In the genomic region with DNA sequence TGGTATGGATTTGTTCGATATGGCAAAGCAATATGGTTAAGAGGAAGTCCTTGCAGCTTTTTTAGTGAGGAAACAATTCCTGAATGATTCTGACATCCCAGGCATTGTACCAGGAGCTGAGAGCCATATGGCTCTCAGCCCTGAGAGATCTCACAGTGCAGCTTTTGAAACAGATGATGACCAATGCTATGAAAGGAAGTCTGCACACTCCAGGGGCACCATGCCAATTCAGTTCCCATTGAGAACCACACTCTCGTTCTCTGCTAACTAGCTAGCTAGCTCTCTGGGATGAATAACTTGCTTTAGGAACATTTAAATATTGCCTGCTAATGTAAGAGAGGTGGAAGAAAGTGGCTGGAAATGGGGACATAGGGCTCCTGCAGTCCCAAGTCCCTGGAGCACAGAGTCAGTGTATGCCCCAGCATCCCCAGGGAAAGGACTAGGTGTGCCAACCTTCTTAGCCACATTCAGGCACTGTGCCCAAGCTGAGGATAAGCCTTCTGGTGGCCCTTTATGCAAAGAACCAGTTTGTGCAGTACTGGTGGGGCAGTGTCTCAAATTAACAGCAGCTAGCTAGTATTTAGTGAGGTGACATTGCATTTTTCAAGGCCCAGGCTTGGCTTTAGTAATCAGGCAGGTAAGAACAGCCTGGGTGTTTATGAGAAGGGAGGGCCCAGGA, we compare ENCODE assay signal across 10 mouse cellular contexts.
A peak's percentile ranks its signal among the peaks of the same experiment; 100 is the strongest.
DNase-seq lines count a peak whose midpoint lies in the region; ATAC-seq and TF ChIP-seq lines count a peak whose summit lies in the region.
"Had no signal": no experiment of that assay in that cellular context is flagged by ENCODE, and none has a peak within 500 bp of the region (broad histone marks: within the 10 kb centered on the region; RNA-seq: fewer than 3 reads in every experiment).

No protein-coding gene starts in this region.

- no peaks in the 10 kb centered on the region for H3K36me3 ChIP-seq in kidney, adult 2 months (ENCODE audit: control insufficient read depth, insufficient read depth, low read length)
- H3K36me3 ChIP-seq in kidney, embryonic 16.5 days (ENCODE audit: insufficient read depth, low read length): no peaks in the 10 kb centered on the region
- H3K36me3 ChIP-seq: neural tube, embryonic 12.5 days had no signal

- H3K27ac ChIP-seq in kidney, adult 2 months (ENCODE audit: insufficient read depth, low read depth, low read length): peak overlapping the region; percentile 77
- no peak overlapping the region for H3K27ac ChIP-seq in kidney, embryonic 16.5 days (ENCODE audit: low read length)
- H3K27ac ChIP-seq: neural tube, embryonic 12.5 days had no signal

- no peak overlapping the region for H3K9ac ChIP-seq in kidney, embryonic 16.5 days (replicated peaks; ENCODE audit: low read length)
- H3K9ac ChIP-seq: neural tube, embryonic 12.5 days had no signal

- TF ChIP-seq POLR2A in kidney, adult 2 months (IDR thresholded peaks at IDR 0.05; ENCODE audit: low read depth, low read length): no peak

- WGBS in kidney, adult 2 months: 76% methylated on average over 2 of the region's 2 CpGs
- 89% methylated on average over 2 of the region's 2 CpGs for WGBS in kidney, embryonic 16.5 days

- no peaks in the 10 kb centered on the region for H3K9me3 ChIP-seq in kidney, embryonic 16.5 days (ENCODE audit: low read length)
- H3K9me3 ChIP-seq: neural tube, embryonic 12.5 days had no signal

- H3K4me3 ChIP-seq in kidney, adult 2 months (ENCODE audit: insufficient read depth, low read depth, low read length): no peak overlapping the region
- no peak overlapping the region for H3K4me3 ChIP-seq in kidney, embryonic 16.5 days (ENCODE audit: low read length)
- H3K4me3 ChIP-seq: erythroblast, embryonic 14.5 days; neural tube, embryonic 12.5 days had no signal

- H3K4me2 ChIP-seq in kidney, embryonic 16.5 days (replicated peaks; ENCODE audit: low read depth, low read length): no peak overlapping the region
- H3K4me2 ChIP-seq: neural tube, embryonic 12.5 days had no signal

- peaks cover 3% of the 10 kb centered on the region; the same call in 1 of the 2 replicates for H3K4me1 ChIP-seq in kidney, adult 2 months (ENCODE audit: control insufficient read depth, insufficient read depth, low read length)
- no peaks in the 10 kb centered on the region for H3K4me1 ChIP-seq in kidney, embryonic 16.5 days (ENCODE audit: insufficient read depth, low read length)
- H3K4me1 ChIP-seq: neural tube, embryonic 12.5 days had no signal

- H3K27me3 ChIP-seq in kidney, adult 2 months (replicated peaks; ENCODE audit: control insufficient read depth, insufficient read depth, low read length): no peaks in the 10 kb centered on the region
- no peaks in the 10 kb centered on the region for H3K27me3 ChIP-seq in kidney, embryonic 16.5 days (ENCODE audit: insufficient read depth, low read length)
- H3K27me3 ChIP-seq: neural tube, embryonic 12.5 days had no signal

- no peak for TF ChIP-seq CTCF in kidney, adult 2 months (conservative IDR thresholded peaks at IDR 0.05; ENCODE audit: insufficient read depth, insufficient read length, low read depth, low read length)

- peak; percentile 65 for DNase-seq in adrenal gland, postnatal 10 days
- no peak for DNase-seq in adrenal gland, adult 2 months
- peak; percentile 58 for DNase-seq in kidney, adult 2 months
- peak; percentile 53 for DNase-seq in kidney, adult 9 months
- DNase-seq in lung, postnatal 36 days: peak; percentile 65
- no peak for DNase-seq in spleen, postnatal 14 days (ENCODE audit: low spot score in 2 of 2)
- no peak for DNase-seq in thymus, postnatal 14 days

- ATAC-seq in kidney, embryonic 16.5 days (ENCODE audit: low FRiP score, low TSS enrichment): no peak

Comparison
In these comparisons a context has a peak if more than half of its experiments do, and no peak if none do; other contexts are left out.
1. DNase-seq: peak in adrenal gland, postnatal 10 days (single experiment), kidney, adult 2 months (single experiment), kidney, adult 9 months (single experiment) and lung, postnatal 36 days (single experiment); none in adrenal gland, adult 2 months (single experiment), spleen, postnatal 14 days (0 of 2) and thymus, postnatal 14 days (single experiment).